Mouse (Mus musculus) midbrain, embryonic 14.5 days (tissue): Measurements from ENCODE around the gene Ddx55. TPM values are rescaled to one million over a fixed set of nuclear protein-coding genes. Genes with fewer than 3 reads are reported as not detected.
A peak's percentile ranks its signal among the peaks of the same experiment; 100 is the strongest.

Experiments
- ATAC-seq: fragments of 200-750 bp; cut with Nextera tagmentation; 2 replicates; pipeline ENCODE4 v1.8.0; 2017; ENCODE audit warnings: moderate number of reproducible peaks, moderate library complexity; ENCODE audit not compliant: low FRiP score, low TSS enrichment
- DNase-seq: peaks from one replicate; pipeline ENCODE4 v3.0.0-alpha.2; 2015
- H3K27ac ChIP-seq: fragments of 300-500 bp; sonication (generic); replicated peaks from 2 replicates; pipeline ENCODE4 v1.5.1; 2014; ENCODE audit warnings: mild to moderate bottlenecking, low read depth, low read length, moderate library complexity
- H3K27me3 ChIP-seq: fragments of 300-500 bp; sonication (generic); 2 replicates; pipeline ENCODE4 v1.6.1; 2014; ENCODE audit warnings: low read length, control low read depth, mixed read lengths; ENCODE audit not compliant: control insufficient read depth, insufficient read depth
- H3K36me3 ChIP-seq: fragments of 300-500 bp; sonication (generic); 2 replicates; pipeline ENCODE4 v1.6.1; 2014; ENCODE audit warnings: low read length, control low read depth; ENCODE audit not compliant: control insufficient read depth, insufficient read depth
- H3K4me1 ChIP-seq: fragments of 300-500 bp; sonication (generic); 2 replicates; pipeline ENCODE4 v1.6.1; 2014; ENCODE audit warnings: mild to moderate bottlenecking, antibody characterized with exemption, low read length, control low read depth; ENCODE audit not compliant: control insufficient read depth, insufficient read depth
- H3K4me2 ChIP-seq: fragments of 300-500 bp; sonication (generic); 2 replicates; pipeline ENCODE4 v1.6.1; 2014; ENCODE audit warnings: mild to moderate bottlenecking, low read length, moderate library complexity
- H3K4me3 ChIP-seq: fragments of 300-500 bp; sonication (generic); replicated peaks from 2 replicates; pipeline ENCODE4 v1.5.1; 2014; ENCODE audit warnings: low read depth, low read length
- H3K9ac ChIP-seq: fragments of 300-500 bp; sonication (generic); replicated peaks from 2 replicates; pipeline ENCODE4 v1.6.1; 2014; ENCODE audit warnings: mild to moderate bottlenecking, low read length, moderate library complexity
- H3K9me3 ChIP-seq: fragments of 300-500 bp; sonication (generic); 2 replicates; pipeline ENCODE4 v1.6.1; 2016; ENCODE audit warnings: low read length, control low read depth, mixed read lengths; ENCODE audit not compliant: control insufficient read depth
- WGBS: fragments of 180-500 bp; shearing (Covaris S2); extraction: QIAGEN DNeasy Blood & Tissue Kit; methylation state at CpG from one replicate; pipeline ENCODE4 v1.1.7; 2014; 5-methylcytosine and 5-hydroxymethylcytosine counted together
- polyA plus RNA-seq: library from polyadenylated mRNA; unstranded; fragments of >200 nt; fragmentation: Nextera tagmentation; extraction: Ambion mirVana; gene quantifications from 2 replicates; pipeline ENCODE4 v1.2.1, GENCODE M21; 2014

Gene Ddx55
- polyA plus RNA-seq, 1 experiment from 2014 or later = 22.1 TPM

DNA sequence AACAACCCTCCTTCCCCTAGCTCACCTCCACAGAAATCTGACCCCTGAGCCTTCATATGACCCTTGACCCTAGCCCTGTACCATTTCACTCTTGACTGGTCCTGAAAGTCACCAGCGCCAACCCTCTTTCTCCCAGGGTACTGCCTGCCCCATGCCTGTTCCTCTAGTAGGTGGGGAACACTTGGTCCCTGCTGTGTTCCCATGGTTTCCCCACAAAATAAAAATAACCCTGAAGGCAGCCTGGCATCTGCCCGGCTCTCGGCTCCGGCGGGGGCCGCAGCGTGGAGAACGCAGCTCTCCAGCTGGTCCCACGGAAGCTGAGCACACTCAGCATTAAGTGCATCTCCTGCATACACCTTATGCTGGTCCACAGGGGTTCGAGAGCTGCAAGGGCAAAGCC is 34.0 kb upstream of the Ddx55 start:
- no peak for DNase-seq
- Histone ChIP-seq H3K27ac (no peak overlapping the region), H3K36me3 (peaks cover 10% of the 10 kb centered on the region), H3K27me3 (no peaks in the 10 kb centered on the region), H3K4me3 (no peak overlapping the region), H3K9me3 (no peaks in the 10 kb centered on the region), H3K4me1 (no peaks in the 10 kb centered on the region), H3K9ac (no peak overlapping the region), H3K4me2 (no peak overlapping the region)
- WGBS = 28% methylated on average over 10 of the region's 10 CpGs
- no peak for ATAC-seq

DNA sequence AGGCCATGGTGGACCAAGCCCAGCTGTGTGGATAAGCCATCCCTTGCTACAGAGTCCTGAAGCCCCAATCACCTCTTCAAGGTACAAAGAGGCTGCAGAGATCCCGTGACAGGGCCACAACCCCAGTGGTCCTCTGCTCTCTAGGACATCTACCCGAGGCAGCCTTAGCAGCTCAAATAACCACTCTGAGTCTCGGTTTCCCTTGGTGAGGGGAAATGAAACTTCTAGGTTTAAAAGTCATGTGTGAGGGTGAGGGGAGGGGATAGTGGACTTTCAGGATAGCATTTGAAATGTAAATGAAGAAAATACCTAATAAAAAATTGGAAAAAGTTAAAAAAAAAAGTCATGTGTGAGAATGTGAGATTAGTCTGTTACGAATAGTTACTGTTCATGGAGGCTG is 31.1 kb upstream of the Ddx55 start:
- Histone ChIP-seq H3K9ac (no peak overlapping the region), H3K27me3 (no peaks in the 10 kb centered on the region), H3K27ac (no peak overlapping the region), H3K9me3 (no peaks in the 10 kb centered on the region), H3K4me3 (no peak overlapping the region), H3K4me2 (no peak overlapping the region), H3K36me3 (peaks cover 4% of the 10 kb centered on the region; the same call in 1 of the 2 replicates), H3K4me1 (no peaks in the 10 kb centered on the region)
- ATAC-seq (no peak), DNase-seq (no peak)
- WGBS = 95% methylated on average over 4 of the region's 4 CpGs

GRCm38 (mm10) chr5:124523032-124523431 is 29.6 kb upstream of the Ddx55 start:
- ATAC-seq (no peak), DNase-seq (peak; percentile 18)
- Histone ChIP-seq H3K9ac (no peak overlapping the region), H3K4me2 (no peak overlapping the region), H3K4me1 (no peaks in the 10 kb centered on the region), H3K27ac (no peak overlapping the region), H3K4me3 (no peak overlapping the region), H3K36me3 (peaks cover 4% of the 10 kb centered on the region; the same call in 1 of the 2 replicates), H3K9me3 (no peaks in the 10 kb centered on the region), H3K27me3 (no peaks in the 10 kb centered on the region)
- 95% methylated on average over 8 of the region's 8 CpGs for WGBS

- Histone ChIP-seq H3K4me3 (no peak overlapping the region), H3K4me2 (no peak overlapping the region), H3K27ac (no peak overlapping the region), H3K9ac (no peak overlapping the region), H3K9me3 (no peaks in the 10 kb centered on the region), H3K27me3 (no peaks in the 10 kb centered on the region), H3K36me3 (no peaks in the 10 kb centered on the region; the same call in 1 of the 2 replicates), H3K4me1 (peaks cover 11% of the 10 kb centered on the region)
- ATAC-seq (no peak), DNase-seq (no peak)
- 94% methylated on average over 5 of the region's 5 CpGs for WGBS
Observed at GRCm38 (mm10) chr5:124524943-124525342, 27.7 kb upstream of the Ddx55 start.

DNA sequence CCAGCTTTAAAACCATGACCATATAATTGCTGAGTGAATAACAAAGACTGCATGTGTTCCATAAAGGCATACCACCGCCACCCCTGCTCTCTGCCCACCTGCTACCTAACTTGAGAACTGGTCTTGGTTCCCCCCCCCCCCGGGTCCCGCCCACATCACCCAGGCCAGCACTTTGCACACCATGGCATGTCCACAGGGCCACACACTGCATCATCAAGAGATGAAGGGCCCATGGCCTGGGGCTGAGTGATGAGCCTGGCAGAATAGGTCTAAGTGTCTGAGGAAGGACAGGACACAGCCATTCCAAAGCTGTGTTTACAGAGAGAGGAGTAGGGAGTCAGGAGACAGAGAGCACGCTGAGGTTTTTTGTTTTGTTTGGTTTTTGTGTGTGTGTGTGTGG is 24.3 kb upstream of the Ddx55 start:
- peak overlapping the region; percentile 29; the same call in 1 of the 2 replicates for H3K9ac ChIP-seq
- H3K4me1 ChIP-seq = peaks cover 16% of the 10 kb centered on the region
- no peaks in the 10 kb centered on the region for H3K9me3 ChIP-seq
- ATAC-seq (no peak), DNase-seq (no peak)
- no peaks in the 10 kb centered on the region for H3K27me3 ChIP-seq
- H3K4me3 ChIP-seq = no peak overlapping the region
- H3K4me2 ChIP-seq = peak overlapping the region; percentile 67
- no peak overlapping the region for H3K27ac ChIP-seq
- no peaks in the 10 kb centered on the region for H3K36me3 ChIP-seq
- WGBS = 81% methylated on average over 4 of the region's 4 CpGs

- Histone ChIP-seq H3K4me3 (0 out of 2 replicates have a peak overlapping the region, but pooled peaks have one; percentile 5), H3K27ac (no peak overlapping the region), H3K9ac (peak overlapping the region; percentile 29; the same call in 1 of the 2 replicates), H3K4me1 (peaks cover 16% of the 10 kb centered on the region), H3K36me3 (no peaks in the 10 kb centered on the region), H3K4me2 (peak overlapping the region; percentile 67), H3K9me3 (no peaks in the 10 kb centered on the region), H3K27me3 (no peaks in the 10 kb centered on the region)
- ATAC-seq (no peak), DNase-seq (no peak)
- 53% methylated on average over 9 of the region's 9 CpGs for WGBS
Observed at GRCm38 (mm10) chr5:124528791-124529190, 23.9 kb upstream of the Ddx55 start.

GRCm38 (mm10) chr5:124529191-124529651 is 23.4 kb upstream of the Ddx55 start:
- H3K27ac ChIP-seq = no peak overlapping the region
- peak overlapping the region; percentile 29; the same call in 1 of the 2 replicates for H3K9ac ChIP-seq

DNA sequence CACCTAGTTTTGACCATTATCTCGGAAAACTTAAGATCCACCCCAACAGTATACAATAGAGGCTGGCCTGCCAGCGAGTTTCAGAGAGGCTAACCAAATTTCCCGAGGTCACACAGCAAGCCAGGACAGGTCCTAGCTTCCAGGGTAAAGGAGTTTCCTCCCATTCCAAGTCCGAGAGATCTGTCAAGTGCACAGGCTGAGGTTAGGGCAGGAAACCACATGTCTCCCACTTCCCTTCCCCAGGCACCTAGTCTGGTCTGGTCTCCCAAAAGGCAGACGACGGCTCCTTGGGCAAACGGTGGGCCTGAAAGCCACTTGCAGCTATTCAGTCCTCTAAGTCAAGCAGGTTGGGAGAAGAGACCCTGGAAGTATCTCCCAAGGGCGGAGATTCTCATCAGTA is 23.0 kb upstream of the Ddx55 start:
- Histone ChIP-seq H3K27me3 (no peaks in the 10 kb centered on the region), H3K27ac (no peak overlapping the region), H3K4me3 (peak overlapping the region; percentile 70), H3K9me3 (no peaks in the 10 kb centered on the region), H3K4me1 (peaks cover 16% of the 10 kb centered on the region), H3K9ac (no peak overlapping the region; the same call in 1 of the 2 replicates), H3K36me3 (no peaks in the 10 kb centered on the region), H3K4me2 (peak overlapping the region; percentile 67)
- 75% methylated on average over 8 of the region's 8 CpGs for WGBS
- DNase-seq = no peak
- no peak for ATAC-seq

More at GRCm38 (mm10) chr5:124529191-124529651, 23.4 kb upstream of the Ddx55 start:
- ATAC-seq (no peak), DNase-seq (peak; percentile 2)
- Histone ChIP-seq H3K4me1 (peaks cover 16% of the 10 kb centered on the region), H3K36me3 (no peaks in the 10 kb centered on the region), H3K27me3 (no peaks in the 10 kb centered on the region), H3K4me3 (peak overlapping the region; percentile 70; the same call in 1 of the 2 replicates), H3K4me2 (peak overlapping the region; percentile 67), H3K9me3 (no peaks in the 10 kb centered on the region)
- 46% methylated on average over 8 of the region's 8 CpGs for WGBS
